Mouse (Mus musculus) erythroblast, embryonic 14.5 days (primary cell): Measurements from ENCODE around the gene Tex9.

ENCODE experiments used
- GATA1 ChIP-seq: IDR thresholded peaks from 2 replicates; pipeline ENCODE4 v1.6.1; 2012; ENCODE audit warnings: low read length, inconsistent platforms, mixed read lengths
- TAL1 ChIP-seq: IDR thresholded peaks from 3 replicates; pipeline ENCODE4 v1.6.1; 2012; ENCODE audit warnings: low read length, inconsistent platforms, mixed read lengths

- TF ChIP-seq GATA1 (no peak), TAL1 (no peak)
These were observed 23.4 kb upstream of the Tex9 start for GRCm38 (mm10) chr9:72515366-72515765.
